Mouse (Mus musculus): ENCODE results near the gene Gm10181.
A peak's percentile ranks its signal among the peaks of the same experiment; 100 is the strongest.
"Not testable (repeated sequence)": the region's sequence is repeated elsewhere in the genome, so short reads cannot be mapped to it uniquely, and the experiment has no call there.

Gene Gm10181

GRCm38 (mm10) chr9:25089122-25089521 lies at the start of gene Gm10181:
TSS of gene Gm10181 (plus strand) at chr9:25089422.
- DNase-seq, result no peak

- DNase-seq, result peak in 1 of 2 experiments; percentile 10
Measured at GRCm38 (mm10) chr9:25041665-25042064, 47.6 kb upstream of the Gm10181 start.

- no peak for DNase-seq
Measured at GRCm38 (mm10) chr9:25042162-25043111, 46.8 kb upstream of the Gm10181 start.

GRCm38 (mm10) chr9:25044325-25044724 lies 44.9 kb upstream of the Gm10181 start:
- DNase-seq, result no peak

- no peak for DNase-seq
Measured at GRCm38 (mm10) chr9:25048289-25048688, 40.9 kb upstream of the Gm10181 start.

- no peak for DNase-seq
Measured at GRCm38 (mm10) chr9:25048940-25049339, 40.3 kb upstream of the Gm10181 start.

DNA sequence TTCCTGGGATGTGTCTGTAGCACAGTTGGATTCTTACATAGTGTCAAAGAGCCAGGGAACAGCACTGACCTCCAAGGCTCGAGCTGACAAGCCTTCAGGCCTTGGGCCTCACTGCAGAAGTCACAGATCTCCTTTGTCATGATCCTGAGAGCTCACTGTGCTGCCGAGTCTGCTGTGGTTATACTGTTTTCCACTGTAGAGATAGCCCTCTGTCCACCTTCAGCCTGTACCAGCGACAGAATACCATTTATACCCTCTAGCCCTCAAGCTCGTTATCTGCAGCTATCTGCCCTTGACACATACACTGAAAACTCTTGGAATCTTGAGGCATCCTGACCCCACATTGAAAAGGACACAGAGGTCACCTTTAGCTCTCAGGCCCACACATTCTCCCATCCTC lies 37.3 kb upstream of the Gm10181 start:
- DNase-seq, result no peak

DNA sequence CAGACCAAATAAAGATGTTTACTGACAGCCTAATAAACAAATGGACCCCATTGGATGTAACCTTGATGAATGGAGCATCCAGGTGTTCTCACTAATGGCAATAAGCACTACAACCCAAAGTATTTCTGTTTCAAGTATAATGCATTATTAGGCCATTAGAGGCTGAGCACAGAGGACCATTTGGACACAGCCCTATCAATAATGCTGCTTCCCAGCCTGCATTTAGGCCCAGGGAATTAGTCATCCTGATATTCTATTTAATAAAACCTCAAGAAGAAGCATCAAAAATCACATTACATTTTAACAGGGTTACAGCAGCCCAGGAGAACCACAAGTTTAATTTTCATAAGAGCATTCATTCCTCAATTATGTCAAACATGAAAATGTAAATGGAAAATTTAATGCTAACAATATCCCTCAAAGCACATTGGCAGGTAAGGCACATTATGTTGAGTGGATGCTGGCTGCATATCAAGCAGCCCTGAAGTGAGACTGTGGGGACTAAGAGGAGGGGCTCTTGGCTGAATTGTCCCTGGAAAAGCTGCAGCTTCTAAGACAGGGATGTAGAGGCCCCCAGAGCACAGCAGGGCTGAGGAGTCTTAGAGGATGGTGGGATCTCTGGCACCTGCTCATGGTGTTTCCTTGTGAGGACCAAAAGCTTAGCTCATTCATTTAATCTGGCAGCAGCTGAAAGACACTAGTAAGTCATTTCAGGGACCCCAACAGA lies 33.4 kb upstream of the Gm10181 start:
- DNase-seq, result no peak

GRCm38 (mm10) chr9:25058726-25059125 lies 30.5 kb upstream of the Gm10181 start:
- DNase-seq, result no peak

DNA sequence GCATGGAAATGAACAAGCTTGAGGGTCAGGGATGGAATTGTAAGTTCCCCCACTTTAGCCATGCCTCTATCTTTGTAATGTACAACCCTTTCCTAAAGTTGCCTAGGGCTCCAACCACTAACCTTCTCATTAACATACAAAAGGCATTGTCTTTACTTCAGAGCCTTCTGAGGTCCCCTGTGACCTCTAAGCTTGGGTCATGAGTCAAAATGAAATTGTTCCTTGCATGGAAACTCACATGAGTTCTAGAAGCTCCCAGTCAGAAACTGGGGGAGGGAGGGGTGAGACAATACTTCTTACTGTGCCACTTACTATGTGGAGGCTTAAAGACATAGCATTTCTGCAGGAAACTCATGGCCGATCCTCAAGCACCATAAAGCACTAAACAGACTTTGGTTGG lies 16.6 kb upstream of the Gm10181 start:
- no peak for DNase-seq

DNA sequence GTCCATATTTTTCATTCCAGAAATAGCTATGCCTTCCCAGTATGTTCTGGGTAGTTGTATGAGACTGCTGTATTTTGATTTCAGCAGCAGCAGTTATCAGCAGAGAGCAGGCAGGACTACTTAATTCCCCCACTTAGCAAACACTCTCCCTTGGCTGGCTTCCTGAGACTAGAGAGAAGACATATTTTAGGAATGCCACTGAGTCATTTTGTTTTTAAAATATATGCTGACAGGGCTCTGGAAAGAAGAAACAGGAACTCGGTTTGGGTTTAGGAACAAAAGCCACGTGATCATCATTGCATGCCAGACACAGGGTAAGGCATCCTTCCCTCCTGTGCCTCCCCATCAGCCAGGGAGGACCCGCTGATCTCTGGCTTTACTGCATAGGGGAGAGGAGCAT lies 13.2 kb upstream of the Gm10181 start:
- peak in 1 of 2 experiments; percentile 19 for DNase-seq

- no peak for DNase-seq
Measured at GRCm38 (mm10) chr9:25076505-25076904, 12.7 kb upstream of the Gm10181 start.

- no peak for DNase-seq
Measured at GRCm38 (mm10) chr9:25090853-25091252, 1.6 kb downstream of the Gm10181 start.

DNA sequence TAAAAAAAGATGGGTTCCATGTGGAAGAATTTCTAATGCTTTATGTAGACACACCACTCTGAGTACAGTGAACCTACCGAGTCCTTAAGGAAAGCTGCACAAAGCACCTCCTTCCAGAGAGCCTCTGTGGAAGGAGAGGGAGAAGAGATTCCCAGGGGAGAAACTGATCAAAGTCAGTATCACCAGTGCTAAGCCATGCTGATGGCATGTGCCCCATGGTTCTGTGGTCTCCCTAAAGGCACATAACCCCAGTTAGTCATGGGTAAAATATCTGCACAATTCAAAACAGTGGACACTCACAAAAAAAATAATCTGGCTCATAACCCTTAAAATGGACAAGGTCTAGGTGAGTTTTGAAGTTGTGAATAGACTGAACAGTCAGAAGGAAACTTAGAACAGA lies 13.7 kb downstream of the Gm10181 start:
- no peak for DNase-seq

DNA sequence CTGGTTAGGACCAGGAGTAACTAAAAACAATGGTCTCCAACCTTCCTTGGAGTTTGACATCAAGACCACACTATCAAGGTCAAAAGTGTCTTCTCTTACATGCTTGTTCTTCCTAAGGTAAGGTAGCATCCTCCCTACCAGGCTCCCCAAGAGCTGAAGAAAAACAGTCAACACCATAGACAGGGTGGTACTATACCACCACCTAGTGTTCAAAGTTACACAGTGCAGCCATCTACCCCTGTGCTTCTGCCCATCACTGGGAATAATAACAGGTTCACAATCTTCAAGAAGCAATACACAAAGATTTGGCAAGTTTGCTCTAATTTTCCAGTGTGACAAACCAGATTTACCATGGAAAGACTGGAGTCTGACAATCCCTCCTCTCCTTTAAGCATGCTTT lies 15.4 kb downstream of the Gm10181 start:
- DNase-seq, result peak; percentile 10 to 25

- not testable (repeated sequence) for DNase-seq
Measured at GRCm38 (mm10) chr9:25123590-25123989, 34.4 kb downstream of the Gm10181 start.

DNA sequence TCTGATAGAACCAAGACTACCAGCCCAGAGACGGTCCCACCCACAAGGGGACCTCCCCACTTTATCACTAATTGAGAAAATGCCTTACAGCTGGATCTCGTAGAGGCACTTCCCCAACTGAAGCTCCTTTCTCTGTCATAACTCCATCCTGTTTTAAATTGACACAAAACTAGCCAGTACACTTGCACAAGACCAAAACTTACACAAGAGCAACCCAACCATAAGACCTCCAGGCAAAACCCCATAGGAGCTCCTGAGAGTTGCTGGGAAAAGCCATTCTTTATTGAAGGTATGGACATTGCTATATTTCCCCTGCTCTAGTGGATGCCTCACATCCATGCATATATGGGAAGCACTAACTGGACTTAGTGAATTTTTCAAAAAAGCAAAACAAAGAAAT lies 34.8 kb downstream of the Gm10181 start:
- no peak for DNase-seq

DNA sequence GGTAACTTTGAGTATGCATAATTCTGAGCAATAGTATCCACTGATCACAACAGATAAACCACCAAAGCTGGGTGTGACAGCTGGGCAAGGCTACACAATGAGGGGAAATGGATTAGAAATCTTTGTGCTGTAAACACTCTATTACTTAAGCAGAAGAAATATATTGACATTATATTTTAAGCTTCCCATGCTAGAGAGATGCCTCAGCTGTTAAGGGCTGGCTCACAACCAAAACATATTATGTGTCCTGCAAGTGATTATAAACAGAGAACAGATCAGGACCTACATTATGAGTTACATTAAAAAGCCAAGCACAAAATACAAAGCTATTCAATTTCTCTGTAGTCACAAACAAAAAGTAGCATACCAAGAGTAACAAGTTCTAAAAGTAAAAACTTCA lies 43.0 kb downstream of the Gm10181 start:
- DNase-seq, result no peak

- DNase-seq, result no peak
Measured at GRCm38 (mm10) chr9:25132920-25133319, 43.7 kb downstream of the Gm10181 start.

DNA sequence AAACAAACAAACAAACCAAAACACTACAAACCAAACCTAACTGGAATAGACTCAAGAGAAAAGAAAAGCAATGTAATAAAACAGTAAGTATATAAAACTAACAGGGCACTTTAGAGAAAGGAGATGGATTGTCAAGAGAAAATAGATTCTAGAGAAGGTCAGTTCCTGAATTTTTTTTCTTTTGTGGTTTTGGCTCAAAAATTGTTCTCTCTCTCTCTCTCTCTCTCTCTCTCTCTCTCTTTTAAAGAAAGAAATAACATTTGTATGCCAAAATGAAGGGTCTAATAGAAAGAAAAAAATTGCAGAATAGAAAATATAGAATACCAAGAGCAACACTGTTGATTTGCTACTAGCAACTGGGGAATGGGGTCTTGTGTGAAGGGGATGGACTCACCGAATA lies 49.7 kb downstream of the Gm10181 start:
- DNase-seq, result no peak

All from lung, adult 18-20 months (tissue).